Mouse (Mus musculus) cerebellum, adult 9-11 months (tissue): ENCODE results near the gene Cryab.
A peak's percentile ranks its signal among the peaks of the same experiment; 100 is the strongest.

Experiments
- DNase-seq: peaks from one replicate; pipeline ENCODE4 v3.0.0; 2022

The Cryab gene

DNA sequence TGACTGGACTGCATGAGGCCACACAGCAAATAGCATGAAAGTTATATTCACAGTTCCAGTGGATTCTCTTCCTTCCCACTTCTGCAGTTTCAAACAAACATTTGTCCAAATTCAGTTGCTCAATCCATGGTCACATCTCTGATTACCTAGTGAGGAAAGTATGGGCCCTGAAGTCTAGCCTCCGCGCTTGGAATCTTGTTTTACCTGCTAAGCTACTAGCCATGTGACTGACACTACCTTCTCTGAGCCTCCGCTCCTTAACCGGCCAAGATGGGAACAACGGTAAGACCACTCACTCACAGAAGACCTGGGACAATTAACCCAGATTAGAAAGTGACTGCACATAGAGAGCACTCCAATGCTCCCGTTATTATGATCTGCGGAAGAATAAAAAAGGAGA lies 5.3 kb upstream of the Cryab start:
- no peak for DNase-seq

DNA sequence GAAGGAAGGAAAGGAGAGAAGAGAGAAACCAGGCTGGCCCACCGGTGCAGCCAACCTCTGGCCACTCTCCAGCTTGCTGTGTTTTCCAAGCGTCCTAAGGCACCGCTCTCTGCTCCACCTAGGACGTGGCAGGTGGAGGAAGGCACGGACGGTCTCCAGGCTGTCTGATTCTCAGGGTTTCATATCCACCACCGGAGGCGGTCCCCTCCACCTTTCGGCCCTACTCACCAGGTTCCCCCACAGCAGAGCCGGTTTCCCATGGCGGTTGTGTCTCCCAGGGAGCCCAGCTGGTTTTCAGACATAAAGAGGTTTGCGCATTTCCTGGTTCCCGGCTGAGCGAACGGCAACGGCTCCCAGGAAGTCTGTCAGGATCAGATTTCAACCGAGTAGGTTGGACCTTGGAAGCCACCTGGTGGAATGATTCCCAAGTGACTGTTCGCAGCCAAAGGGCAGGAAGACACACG lies 4.9 kb upstream of the Cryab start, which contains the start of gene 2310030G06Rik:
TSS of gene 2310030G06Rik (minus strand) at position 323 of the 464 bp plus-strand sequence.
- no peak for DNase-seq

DNA sequence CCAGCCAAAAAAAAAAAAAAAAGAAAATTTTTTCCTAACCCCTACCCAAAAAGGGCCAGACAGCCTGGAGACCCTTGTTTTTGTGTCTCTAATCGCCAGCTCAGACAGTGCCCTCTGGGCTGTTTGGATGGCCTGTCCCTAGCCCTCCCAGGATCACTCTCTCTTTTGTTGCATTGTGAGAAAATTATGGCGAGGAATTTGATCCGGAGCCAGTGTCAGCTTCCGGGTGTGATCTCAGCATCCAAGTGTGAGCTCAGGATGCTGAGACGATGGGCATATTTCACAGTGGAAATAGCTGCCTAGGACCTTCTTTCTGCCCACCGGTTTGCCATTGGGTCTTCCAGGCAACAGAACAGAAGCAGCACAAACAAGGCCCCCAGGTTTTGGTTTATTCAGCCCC lies 419 bp upstream of the Cryab start:
- no peak for DNase-seq

DNA sequence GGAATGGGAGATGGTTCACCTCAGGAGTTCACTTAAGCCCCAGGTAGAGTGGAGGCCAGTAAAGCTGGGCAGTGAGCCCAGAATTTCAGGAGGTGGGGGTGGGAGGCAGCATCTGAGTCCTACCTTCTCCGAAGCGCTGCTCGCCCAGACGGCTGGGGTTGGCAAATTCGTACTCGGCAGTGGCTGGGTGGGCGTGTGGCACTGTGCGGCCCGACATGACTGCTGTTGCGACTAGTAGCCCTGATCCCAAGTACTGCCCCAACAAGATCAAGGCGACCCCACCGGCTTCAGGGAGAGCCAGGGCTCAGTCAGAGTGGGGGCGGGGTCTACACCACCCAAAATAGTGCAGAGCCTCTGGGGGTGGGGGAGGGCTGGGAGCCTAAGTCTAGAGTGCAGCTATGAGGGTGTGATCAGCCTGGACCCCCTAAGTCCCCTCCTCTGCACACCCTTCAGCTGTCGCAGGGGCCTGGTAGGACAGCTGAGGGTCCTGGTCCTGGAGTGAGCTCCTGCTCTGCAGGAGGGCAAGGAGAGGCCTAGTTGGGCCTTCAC lies 1.0 kb downstream of the Cryab start, which contains the start of gene Hspb2:
TSS of gene Hspb2 (minus strand) at position 301 of the 549 bp plus-strand sequence.
- peak; percentile 55 for DNase-seq

DNA sequence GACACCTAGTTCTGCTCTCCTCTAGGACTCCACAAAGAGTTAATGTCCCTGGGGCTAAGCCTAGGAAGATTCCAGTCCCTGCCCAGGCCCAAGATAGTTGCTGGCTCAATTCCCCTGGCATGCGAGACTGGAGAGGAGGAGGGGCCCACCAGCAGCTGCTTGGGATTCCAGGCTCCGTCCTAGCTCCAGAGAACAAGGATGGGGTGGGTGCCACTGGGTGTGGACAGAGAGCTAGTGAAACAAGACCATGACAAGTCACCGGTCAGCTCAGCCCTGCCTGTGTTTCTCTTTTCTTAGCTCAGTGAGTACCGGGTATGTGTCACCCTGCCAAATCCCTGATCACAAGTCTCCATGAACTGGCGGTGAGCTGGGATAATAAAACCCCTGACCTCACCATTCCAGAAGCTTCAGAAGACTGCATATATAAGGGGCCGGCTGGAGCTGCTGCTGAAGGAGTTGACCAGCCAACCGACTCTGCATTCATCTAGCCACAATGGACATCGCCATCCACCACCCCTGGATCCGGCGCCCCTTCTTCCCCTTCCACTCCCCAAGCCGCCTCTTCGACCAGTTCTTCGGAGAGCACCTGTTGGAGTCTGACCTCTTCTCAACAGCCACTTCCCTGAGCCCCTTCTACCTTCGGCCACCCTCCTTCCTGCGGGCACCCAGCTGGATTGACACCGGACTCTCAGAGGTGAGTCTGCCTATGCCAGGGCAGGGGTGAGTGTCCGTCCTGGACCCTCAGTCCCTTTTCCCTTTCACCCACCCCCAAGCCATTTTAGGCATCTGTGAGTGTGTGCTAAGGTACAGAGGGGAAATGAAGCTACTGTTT lies 1.9 kb downstream of the Cryab start:
- DNase-seq: peak; percentile 83

DNA sequence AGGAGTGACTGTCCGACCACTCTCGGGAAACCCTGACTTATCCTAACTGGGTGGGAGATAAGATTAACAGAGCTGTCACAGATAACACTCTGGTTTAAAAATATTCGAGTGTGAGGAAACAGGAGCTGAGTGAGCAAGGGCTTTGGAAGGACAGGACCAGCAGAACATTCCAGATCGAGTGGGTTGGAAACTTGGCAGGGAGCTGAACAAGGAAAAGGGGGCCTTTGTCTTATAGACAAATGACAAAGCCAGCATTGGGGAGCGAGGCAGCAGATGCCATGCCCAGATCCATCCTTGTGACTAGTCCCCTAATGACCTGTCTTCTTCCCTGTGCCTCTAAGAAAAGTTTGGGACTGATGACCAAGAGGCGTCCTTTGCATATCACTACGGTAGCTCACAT lies 2.8 kb downstream of the Cryab start:
- DNase-seq: no peak

DNA sequence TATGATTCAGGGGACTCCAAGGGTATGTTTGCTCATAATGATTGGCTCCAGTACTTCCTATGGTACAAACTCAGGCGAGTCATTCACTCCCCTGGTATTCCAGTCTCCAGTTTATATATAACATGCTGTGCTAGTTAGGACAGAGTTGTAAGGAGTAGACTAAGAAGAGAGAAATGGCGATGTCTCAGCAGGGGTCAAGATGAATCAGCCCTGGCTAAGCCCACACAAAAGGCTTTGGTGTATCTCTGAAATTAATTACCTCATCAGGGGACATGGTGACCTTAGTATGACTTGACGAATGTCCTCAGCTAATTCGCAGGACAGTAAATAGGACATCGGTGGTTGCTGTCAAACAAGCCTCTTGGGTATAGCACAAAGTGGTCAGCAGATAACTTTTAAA lies 5.6 kb downstream of the Cryab start:
- no peak for DNase-seq

DNA sequence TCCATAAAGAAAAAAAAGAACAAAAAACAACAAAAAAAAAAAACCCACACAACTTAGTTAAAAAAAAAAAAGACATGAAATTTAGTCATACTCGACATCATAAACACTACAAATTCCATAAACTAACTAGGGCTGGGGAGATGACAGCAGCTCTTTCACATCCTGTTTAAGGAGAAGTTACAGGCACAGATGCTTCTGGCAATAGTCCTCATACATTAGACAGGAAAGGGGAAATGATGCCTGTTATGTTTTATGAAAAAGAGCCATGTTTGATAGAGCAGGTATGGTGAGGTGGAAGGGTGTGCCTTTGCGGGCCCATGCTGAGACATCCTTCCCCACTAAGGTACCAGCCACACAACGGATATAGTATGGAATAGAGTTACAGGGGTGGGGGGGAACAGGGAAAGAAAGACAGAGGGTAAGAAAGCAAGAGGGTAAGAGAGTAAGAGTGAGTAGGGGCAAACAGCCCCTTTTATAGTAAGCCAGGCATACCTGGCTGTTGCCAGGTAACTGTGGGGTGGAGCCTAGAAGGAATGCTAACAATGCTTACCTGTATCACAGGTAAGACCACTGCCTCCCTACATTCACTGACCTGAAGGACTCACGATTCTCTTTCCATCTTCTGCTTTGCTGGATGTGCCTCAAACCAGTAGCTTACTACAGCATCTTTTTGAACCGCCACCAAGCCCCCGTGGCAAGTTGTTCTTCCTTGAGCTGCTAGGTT lies 10.6 kb downstream of the Cryab start:
- DNase-seq: no peak

DNA sequence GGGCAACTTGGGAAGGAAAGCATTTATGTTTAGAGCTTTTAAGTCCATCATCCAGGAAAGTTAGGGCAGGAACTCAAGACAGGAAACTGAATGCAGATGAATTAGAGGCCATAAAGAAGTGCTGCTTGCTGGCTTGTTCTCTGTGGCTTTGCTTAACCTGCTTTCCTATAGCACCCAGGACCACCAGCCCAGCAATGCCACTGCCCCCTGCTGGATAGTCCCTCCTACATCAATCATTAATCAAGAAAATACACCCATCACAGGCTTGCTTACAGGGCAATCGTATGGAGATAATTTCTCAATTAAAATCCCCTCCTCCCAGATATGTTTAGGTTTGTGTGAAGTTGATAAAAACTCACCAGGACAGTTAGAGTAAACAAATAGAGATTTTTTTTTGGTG lies 12.2 kb downstream of the Cryab start:
- DNase-seq: no peak

DNA sequence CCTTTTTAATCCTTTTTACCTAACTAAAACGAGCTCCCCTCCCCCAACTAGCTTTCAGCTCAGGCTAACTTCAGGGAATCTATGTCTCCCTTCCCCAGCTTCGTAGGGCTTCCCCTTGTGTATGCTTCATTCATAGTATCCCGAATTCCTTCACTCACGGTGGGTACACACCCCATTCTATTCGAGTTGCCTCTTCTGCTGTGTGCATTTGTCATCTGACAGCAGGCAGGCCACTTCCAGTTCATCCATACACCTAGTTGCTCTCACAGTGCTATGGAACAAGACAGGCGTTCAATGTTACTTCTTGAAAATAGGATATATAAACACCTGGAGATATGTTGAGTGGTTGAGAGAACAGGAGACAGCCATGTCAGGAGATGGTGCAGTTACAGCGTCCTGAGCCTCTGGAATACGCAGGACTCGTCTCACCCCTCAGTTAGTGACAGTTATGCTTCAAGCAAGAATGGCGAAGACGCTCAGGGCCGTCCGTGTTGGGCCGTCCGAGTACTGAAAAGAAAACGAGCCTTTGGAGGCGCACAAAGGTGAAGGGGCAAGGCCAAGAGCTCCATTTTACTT lies 16.5 kb downstream of the Cryab start:
- DNase-seq: no peak

DNA sequence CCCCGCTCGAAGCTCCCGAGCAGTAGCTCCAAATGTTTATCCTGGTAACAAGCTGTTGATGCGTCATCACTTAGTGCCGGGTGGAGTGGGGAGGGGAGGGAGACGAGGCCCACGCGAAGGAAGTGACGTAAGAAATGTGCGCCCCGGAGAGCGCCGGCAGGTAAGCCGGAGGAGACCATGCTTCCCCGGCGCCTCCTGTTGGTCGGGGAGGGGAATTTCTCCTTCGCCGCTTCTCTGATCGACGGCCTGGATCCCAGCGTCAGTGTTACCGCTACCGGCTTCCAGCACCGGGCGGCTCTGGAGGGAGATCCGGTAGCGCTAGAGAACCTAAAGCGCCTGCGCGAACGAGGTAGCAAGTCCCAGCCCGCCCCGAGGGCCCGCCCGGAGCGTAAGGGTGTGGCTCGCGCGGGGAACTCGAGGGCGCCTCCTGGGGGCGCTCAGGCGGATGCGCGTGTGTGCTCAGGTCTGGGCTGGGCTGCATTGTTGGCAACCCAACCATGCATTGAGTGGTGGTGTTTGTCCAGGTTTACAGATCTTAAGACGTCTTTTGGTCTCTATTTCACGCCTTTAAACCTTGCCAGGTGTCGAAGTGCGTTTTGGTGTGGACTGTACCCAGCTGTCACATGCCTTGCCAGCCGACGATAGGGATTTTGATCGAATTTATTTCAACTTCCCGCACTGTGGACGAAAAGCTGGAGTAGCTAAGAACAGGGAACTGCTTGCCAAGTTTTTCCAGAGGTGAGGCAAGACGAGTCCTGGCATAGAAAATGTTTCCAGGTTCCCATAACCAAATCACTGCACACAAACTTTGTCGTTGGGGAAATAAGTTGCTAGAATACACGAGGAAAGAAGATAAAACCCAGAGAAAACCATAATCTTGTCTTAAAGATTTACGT lies 17.2 kb downstream of the Cryab start, which contains the start of gene Fdxacb1:
TSS of gene Fdxacb1 (plus strand) at position 130 of the 896 bp plus-strand sequence.
- peak; percentile 99 for DNase-seq

DNA sequence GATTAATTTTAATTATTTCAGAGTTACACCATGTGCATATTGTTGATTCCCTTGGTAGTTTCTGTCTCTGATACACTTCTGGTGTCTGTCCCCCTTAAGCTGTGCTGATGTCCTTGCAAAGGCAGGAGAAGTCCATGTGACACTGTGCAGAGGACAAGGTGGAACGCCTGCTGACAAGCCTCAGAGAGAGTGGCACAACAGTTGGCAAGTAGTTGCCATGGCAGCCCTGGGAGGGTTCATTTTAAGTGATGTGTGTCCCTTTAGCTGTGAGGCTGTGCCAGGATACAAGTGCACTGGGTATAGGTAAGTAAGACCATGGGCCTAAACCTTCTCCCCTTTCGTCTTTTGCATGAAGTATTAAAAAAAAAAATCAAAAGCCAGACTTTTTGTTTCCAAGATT lies 18.9 kb downstream of the Cryab start:
- no peak for DNase-seq

DNA sequence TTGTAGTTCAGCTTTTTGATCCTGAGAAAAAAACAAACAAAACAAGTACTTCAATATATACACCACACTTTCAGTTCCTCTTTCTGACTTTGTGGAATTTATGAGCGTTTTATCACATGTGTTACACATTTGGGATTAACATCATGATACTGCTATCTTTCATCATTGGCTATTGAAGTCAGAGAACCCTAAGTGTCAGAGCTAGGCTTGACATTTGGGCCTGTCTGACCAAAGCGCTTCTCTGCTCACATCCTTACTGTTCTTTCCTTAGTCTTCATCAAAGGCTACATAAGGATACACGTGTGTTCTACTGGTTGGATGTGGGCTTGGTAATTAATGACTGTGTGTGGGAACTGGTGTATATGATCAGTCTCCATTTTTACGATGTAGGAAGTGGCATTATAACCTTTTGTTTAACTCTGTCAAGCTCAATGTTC lies 22.9 kb downstream of the Cryab start:
- no peak for DNase-seq

DNA sequence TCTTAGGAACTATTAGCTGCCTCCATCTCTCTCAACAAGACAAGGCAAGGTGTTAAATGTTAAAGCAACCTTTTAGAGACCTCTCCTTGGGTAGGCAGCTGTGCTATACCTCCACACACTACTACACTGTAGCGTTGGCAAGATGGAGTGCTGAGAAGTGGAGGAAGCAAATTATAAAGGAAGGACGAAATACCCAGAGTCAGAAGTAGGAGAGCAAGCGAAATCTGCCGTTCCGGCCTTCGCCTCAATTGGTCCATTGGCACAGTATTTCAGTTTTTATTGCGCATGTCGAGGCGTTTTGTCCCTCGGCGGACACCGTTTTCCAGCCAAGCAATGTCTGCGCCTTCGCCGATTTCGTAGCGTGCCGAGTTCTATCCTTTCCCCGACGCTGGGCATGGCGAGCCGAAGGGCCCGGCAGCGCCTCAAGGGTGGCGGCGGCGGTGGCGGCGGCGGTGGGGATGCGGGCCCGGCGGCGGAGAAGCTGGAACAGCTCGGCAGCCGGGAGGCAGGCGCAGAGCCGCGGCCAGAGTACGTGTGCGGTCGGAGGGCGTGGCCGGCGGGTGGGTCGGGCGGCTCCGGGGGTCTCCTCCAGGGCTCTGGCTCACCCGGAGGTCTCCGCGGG lies 24.0 kb downstream of the Cryab start, which contains the start of the genes Alg9 and 1110032A03Rik:
TSS of gene Alg9 (plus strand) at position 29 of the 622 bp plus-strand sequence.
TSS of gene 1110032A03Rik (minus strand) at position 530 of the 622 bp plus-strand sequence.
- DNase-seq: peak; percentile 88

DNA sequence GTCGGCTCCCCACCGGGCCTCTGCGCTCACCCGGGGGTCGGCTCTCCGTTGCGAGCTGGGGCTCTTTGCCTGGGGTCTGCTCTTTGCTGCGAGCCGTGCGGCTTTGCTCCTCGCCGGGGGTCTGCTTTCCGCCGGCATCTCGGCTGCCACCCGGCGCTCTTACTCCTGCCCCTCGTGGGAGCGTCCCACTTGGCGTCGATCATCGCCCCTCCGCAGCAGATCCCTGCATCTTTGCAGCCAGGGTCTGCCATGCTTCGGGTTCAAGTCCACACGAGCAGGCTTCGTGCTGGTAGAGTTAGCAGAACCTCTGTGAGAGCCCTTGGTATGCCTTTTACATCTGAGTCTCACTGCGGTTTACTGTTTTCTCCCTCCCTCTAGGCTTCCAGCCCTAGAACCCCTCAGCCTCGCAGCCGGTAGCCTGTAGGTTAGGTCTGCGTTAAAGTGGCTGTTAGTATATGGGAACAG lies 24.6 kb downstream of the Cryab start:
- DNase-seq: no peak

DNA sequence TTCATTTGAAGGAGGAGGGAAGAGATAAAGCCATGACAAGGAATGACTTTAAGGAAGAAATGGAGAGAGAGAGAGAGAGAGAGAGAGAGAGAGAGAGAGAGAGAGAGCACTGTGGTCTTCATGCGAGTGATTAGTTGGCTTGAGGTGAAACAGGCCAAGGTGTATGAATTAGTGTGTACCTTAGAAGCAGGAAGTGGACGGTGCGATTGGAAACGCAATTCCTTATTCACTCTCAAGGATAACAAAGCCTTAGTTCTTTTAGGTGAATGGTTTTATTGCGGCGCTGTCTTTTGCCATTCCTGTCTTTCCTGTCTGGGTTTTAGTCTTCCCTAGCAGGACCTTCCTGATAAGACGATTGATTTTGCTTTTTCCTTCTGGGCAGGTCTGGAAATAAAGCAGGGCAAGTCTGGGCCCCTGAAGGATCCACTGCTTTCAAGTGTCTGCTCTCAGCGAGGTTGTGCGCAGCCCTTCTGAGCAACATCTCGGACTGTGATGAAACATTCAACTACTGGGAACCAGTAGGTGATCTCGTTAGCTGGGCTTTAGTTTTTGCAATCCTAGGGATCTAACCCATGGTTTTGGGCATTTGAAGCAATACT lies 25.1 kb downstream of the Cryab start:
- no peak for DNase-seq

DNA sequence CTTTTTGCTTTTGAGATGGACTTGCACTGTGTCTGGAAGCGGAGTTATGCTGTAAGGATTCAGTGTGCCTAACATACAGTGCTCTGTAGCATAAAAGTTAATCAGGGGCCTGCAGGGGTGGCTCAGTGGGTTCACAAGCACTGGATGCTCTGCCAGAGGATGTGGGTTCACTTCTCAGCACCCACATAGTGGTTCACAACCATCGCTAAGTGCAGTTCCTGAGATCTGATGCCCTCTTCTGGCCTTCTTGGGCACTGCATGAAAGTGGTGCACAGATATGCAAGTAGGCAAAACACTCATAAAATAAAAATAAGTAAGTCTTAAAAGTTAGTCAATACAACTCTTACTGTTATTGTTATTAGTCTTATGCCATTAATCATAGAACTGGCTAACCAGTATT lies 31.0 kb downstream of the Cryab start:
- DNase-seq: no peak

DNA sequence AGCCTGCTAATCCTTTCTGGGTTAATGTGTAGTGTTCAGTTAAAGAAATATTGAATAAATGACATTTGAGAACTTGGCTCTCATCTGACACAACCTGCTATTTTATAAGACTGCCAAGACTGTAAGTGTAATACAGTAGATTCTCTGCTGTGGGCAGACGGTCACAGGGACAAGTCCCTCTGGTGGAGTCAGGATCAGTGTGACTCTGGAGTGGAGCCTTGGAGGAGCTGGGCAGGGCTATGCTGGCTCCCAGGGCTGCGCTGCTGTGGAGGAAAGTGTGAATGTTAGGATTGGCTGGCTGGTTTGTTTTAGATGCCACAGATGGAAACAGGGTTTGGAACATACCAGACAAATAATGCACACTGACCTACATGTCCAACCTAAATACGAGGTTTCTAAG lies 44.1 kb downstream of the Cryab start:
- DNase-seq: no peak

DNA sequence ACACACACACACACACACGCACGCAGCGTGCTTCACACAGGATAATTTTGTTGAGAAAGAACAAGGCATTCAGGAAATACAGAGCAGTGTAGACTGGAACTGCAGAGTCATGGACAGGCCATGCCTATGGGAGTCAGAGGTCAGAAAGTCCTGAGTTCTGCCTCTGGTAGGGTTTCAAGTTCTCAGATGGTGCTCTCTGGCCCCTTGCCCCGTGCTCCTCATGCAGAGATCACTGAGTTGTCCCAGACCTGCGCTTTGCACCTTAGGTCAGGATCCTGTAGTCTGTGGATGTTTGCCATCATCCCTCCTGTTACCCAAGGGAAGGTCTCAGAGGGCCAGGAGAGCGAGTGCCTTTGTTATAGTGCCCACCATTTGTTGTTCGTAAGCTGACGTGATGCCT lies 45.7 kb downstream of the Cryab start:
- no peak for DNase-seq

DNA sequence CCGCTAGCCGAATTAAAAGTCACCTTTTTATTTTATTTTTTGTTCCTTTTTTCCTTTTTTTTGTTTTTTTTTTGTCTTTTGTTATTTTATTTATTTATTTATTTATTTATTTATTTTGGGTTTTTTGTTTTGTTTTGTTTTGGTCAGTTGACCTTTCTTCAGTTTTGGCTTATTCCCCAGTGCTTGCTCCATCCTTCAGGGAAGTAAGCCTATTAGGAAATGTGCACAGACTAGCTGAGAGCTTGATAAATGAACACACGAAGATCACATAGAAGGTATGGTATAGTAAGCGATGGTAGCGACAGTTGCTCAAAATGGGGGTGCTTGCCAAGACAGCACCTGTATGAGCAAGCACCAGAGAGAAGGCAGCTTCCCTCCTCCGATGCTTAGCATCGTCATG lies 46.5 kb downstream of the Cryab start:
- no peak for DNase-seq

DNA sequence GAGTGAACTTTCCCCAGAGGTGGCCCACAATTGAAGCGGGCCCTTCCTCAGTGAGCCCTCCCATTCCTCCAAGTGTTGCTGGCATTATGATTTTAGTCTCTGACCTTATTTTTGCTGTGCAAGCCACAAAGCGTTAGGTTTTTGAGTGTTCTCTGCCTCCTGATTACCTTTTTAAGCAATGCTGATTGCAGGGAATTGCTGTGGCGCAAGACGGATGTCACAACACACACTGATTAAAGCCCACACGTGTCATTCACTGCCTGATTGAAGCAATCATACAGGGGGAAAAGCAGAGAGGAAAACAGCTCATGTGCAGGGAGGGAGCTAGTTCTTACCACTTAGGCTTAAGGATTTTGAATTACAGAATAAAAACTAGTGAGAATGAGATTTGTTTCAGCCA lies 47.2 kb downstream of the Cryab start:
- no peak for DNase-seq
